Mouse (Mus musculus): ENCODE data around the gene Yipf7. TPM values are rescaled to one million over a fixed set of nuclear protein-coding genes. Genes with fewer than 3 reads are reported as not detected.

Yipf7 gene
- polyA plus RNA-seq (2015; fragmentation: Nextera tagmentation; extraction: Ambion mirVana), result not detected in 2 replicates

GRCm38 (mm10) chr5:69542489-69542888 is at the start of gene Yipf7:
Gene Yipf7 (minus strand): TSS chr5:69542648.
- no peak for ATAC-seq
- Histone ChIP-seq H3K27ac (ENCODE audit: low read length) (no peak within 1 kb of the TSS), H3K4me1 (ENCODE audit: control insufficient read depth, insufficient read depth, low read length) (no peaks in the 10 kb centered on the region), H3K9me3 (replicated peaks; ENCODE audit: control insufficient read depth, low read length, poor library complexity, severe bottlenecking) (no peaks in the 10 kb centered on the region), H3K27me3 (ENCODE audit: control insufficient read depth, insufficient read depth, low read depth, low read length) (no peaks in the 10 kb centered on the region), H3K9ac (ENCODE audit: low read depth, low read length) (no peak within 1 kb of the TSS), H3K36me3 (ENCODE audit: control insufficient read depth, insufficient read depth, low read length) (no peaks in the 10 kb centered on the region), H3K4me2 (ENCODE audit: low read length) (no peak within 1 kb of the TSS), H3K4me3 (ENCODE audit: low read depth, low read length) (no peak within 1 kb of the TSS)
- WGBS, result 81% methylated on average over 4 of the region's 4 CpGs

DNA sequence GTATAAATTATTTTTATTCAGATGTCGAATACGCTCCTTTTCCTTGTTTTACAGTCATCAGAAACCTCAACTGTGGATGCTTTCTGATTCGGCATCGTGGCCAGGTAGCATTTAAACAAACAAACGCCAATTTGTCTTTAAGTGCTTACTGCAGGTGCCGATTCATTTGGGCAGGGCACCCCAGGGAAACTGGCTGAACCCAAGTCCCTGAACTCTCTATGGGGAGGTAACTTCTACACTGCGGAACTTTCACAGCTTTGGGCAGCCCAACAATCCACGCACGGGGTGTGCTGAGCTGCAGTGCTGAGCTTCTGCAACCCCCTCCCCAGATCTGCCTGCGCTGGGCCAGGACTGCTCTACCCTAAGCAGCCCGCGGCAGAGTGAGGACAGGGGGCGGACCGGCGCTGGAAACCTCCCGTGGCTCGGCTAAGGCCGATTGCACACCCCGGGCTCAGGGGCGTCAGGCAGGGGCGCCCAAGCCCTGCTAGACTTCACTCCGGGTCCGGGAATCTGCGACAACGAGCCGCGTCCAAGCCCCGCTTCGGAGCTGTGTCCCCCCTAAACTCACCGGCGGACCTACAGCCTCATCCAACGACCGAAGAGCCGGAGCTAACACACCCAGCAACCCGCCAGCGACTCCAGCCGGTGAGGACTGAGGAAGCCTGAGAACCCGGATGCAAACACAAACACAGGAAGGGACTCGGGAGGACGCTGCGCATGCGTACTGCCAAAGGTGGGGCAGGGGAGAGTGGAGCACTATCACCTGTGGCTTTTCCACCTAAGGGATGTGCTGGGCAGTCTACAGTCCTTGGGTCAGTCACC is 49.4 kb upstream of the Yipf7 start, which contains the start of gene Gnpda2:
Gene Gnpda2 (minus strand): TSS at position 701 of the 822 bp plus-strand sequence.
- Histone ChIP-seq H3K36me3 (ENCODE audit: control insufficient read depth, insufficient read depth, low read length) (0 out of 2 replicates have a peak, but pooled peaks cover 2% of the 10 kb centered on the region), H3K4me1 (ENCODE audit: control insufficient read depth, insufficient read depth, low read length) (peaks cover 10% of the 10 kb centered on the region), H3K4me3 (ENCODE audit: low read depth, low read length) (peak within 1 kb of the TSS; percentile 73), H3K4me2 (ENCODE audit: low read length) (peak within 1 kb of the TSS; percentile 87), H3K27me3 (ENCODE audit: control insufficient read depth, insufficient read depth, low read depth, low read length) (no peaks in the 10 kb centered on the region), H3K9me3 (replicated peaks; ENCODE audit: control insufficient read depth, low read length, poor library complexity, severe bottlenecking) (no peaks in the 10 kb centered on the region), H3K27ac (ENCODE audit: low read length) (peak within 1 kb of the TSS; percentile 89), H3K9ac (ENCODE audit: low read depth, low read length) (peak within 1 kb of the TSS; percentile 86)
- peak; percentile 97 for ATAC-seq
- 3% methylated on average over 42 of the region's 42 CpGs for WGBS

DNA sequence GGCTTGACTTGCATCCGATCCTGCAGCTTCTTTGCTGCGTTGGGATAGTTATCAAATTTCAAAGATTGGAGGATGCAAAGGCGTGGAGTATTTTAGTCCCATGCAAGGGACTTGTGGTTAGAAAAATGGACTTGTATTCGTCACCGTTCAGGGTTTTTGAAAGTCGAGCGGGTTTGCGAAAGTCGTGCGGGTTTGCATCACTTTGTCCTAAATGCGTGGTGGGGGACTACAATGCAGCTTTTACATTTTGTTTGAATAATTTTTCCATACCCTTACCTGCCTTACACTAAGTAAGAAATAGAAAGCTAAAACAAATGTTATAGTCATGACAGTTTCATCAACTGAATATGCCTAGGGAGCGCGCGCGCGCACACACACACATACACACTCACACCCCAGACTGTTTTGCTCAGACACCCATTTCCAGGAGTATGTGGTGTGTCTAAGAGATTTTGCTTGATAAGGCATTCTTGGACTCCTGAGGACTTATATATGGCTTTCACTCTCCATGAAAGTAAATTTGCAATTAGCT is 15.0 kb upstream of the Yipf7 start:
- Histone ChIP-seq H3K9ac (ENCODE audit: low read depth, low read length) (peak overlapping the region; percentile 98), H3K27ac (ENCODE audit: low read length) (peak overlapping the region; percentile 96), H3K9me3 (replicated peaks; ENCODE audit: control insufficient read depth, low read length, poor library complexity, severe bottlenecking) (no peaks in the 10 kb centered on the region), H3K4me3 (ENCODE audit: low read depth, low read length) (peak overlapping the region; percentile 95), H3K4me2 (ENCODE audit: low read length) (peak overlapping the region; percentile 82), H3K27me3 (ENCODE audit: control insufficient read depth, insufficient read depth, low read depth, low read length) (no peaks in the 10 kb centered on the region), H3K36me3 (ENCODE audit: control insufficient read depth, insufficient read depth, low read length) (no peaks in the 10 kb centered on the region; the same call in 1 of the 2 replicates), H3K4me1 (ENCODE audit: control insufficient read depth, insufficient read depth, low read length) (peaks cover 10% of the 10 kb centered on the region)
- peak; percentile 32 for ATAC-seq
- 11% methylated on average over 16 of the region's 16 CpGs for WGBS

- no peaks in the 10 kb centered on the region; the same call in 1 of the 2 replicates for H3K36me3 ChIP-seq (ENCODE audit: control insufficient read depth, insufficient read depth, low read length)
- H3K27ac ChIP-seq (ENCODE audit: low read length), result peak within 1 kb of the TSS; percentile 96
- ATAC-seq, result peak; percentile 95
- H3K9ac ChIP-seq (ENCODE audit: low read depth, low read length), result peak within 1 kb of the TSS; percentile 98
- H3K4me1 ChIP-seq (ENCODE audit: control insufficient read depth, insufficient read depth, low read length), result peaks cover 10% of the 10 kb centered on the region
- H3K27me3 ChIP-seq (ENCODE audit: control insufficient read depth, insufficient read depth, low read depth, low read length), result no peaks in the 10 kb centered on the region
- peak within 1 kb of the TSS; percentile 95 for H3K4me3 ChIP-seq (ENCODE audit: low read depth, low read length)
- under 1% methylated on average over 67 of the region's 72 CpGs for WGBS
- H3K4me2 ChIP-seq (ENCODE audit: low read length), result peak within 1 kb of the TSS; percentile 82
- H3K9me3 ChIP-seq (replicated peaks; ENCODE audit: control insufficient read depth, low read length, poor library complexity, severe bottlenecking), result no peaks in the 10 kb centered on the region
Observed at GRCm38 (mm10) chr5:69556628-69557403, 14.4 kb upstream of the Yipf7 start, which contains the start of gene Guf1. Gene Guf1 (plus strand): TSS chr5:69556923.

- H3K9ac ChIP-seq (ENCODE audit: low read depth, low read length), result no peak overlapping the region
- no peaks in the 10 kb centered on the region for H3K4me1 ChIP-seq (ENCODE audit: control insufficient read depth, insufficient read depth, low read length)
- no peaks in the 10 kb centered on the region for H3K27me3 ChIP-seq (ENCODE audit: control insufficient read depth, insufficient read depth, low read depth, low read length)
- no peak overlapping the region for H3K4me3 ChIP-seq (ENCODE audit: low read depth, low read length)
- no peaks in the 10 kb centered on the region for H3K36me3 ChIP-seq (ENCODE audit: control insufficient read depth, insufficient read depth, low read length)
- no peaks in the 10 kb centered on the region for H3K9me3 ChIP-seq (replicated peaks; ENCODE audit: control insufficient read depth, low read length, poor library complexity, severe bottlenecking)
- no peak overlapping the region for H3K4me2 ChIP-seq (ENCODE audit: low read length)
- WGBS, result 88% methylated on average over 1 of the region's 1 CpGs
- no peak for ATAC-seq
- H3K27ac ChIP-seq (ENCODE audit: low read length), result no peak overlapping the region
Observed at GRCm38 (mm10) chr5:69541680-69542079, 768 bp downstream of the Yipf7 start.

GRCm38 (mm10) chr5:69523944-69524343 is 18.5 kb downstream of the Yipf7 start:
- ATAC-seq, result no peak
- no peak overlapping the region for H3K4me3 ChIP-seq (ENCODE audit: low read depth, low read length)
- no peaks in the 10 kb centered on the region for H3K27me3 ChIP-seq (ENCODE audit: control insufficient read depth, insufficient read depth, low read depth, low read length)
- no peaks in the 10 kb centered on the region for H3K36me3 ChIP-seq (ENCODE audit: control insufficient read depth, insufficient read depth, low read length)
- no peaks in the 10 kb centered on the region for H3K4me1 ChIP-seq (ENCODE audit: control insufficient read depth, insufficient read depth, low read length)
- no peaks in the 10 kb centered on the region for H3K9me3 ChIP-seq (replicated peaks; ENCODE audit: control insufficient read depth, low read length, poor library complexity, severe bottlenecking)
- H3K4me2 ChIP-seq (ENCODE audit: low read length), result no peak overlapping the region
- H3K9ac ChIP-seq (ENCODE audit: low read depth, low read length), result no peak overlapping the region
- no peak overlapping the region for H3K27ac ChIP-seq (ENCODE audit: low read length)

GRCm38 (mm10) chr5:69522064-69522463 is 20.4 kb downstream of the Yipf7 start:
- Histone ChIP-seq H3K27ac (ENCODE audit: low read length) (no peak overlapping the region), H3K9me3 (replicated peaks; ENCODE audit: control insufficient read depth, low read length, poor library complexity, severe bottlenecking) (no peaks in the 10 kb centered on the region), H3K4me2 (ENCODE audit: low read length) (no peak overlapping the region), H3K36me3 (ENCODE audit: control insufficient read depth, insufficient read depth, low read length) (no peaks in the 10 kb centered on the region), H3K27me3 (ENCODE audit: control insufficient read depth, insufficient read depth, low read depth, low read length) (no peaks in the 10 kb centered on the region), H3K9ac (ENCODE audit: low read depth, low read length) (no peak overlapping the region), H3K4me3 (ENCODE audit: low read depth, low read length) (no peak overlapping the region), H3K4me1 (ENCODE audit: control insufficient read depth, insufficient read depth, low read length) (no peaks in the 10 kb centered on the region)
- WGBS, result 74% methylated on average over 5 of the region's 5 CpGs
- ATAC-seq, result no peak

GRCm38 (mm10) chr5:69520661-69521278 is 21.7 kb downstream of the Yipf7 start:
- Histone ChIP-seq H3K4me3 (ENCODE audit: low read depth, low read length) (no peak overlapping the region), H3K36me3 (ENCODE audit: control insufficient read depth, insufficient read depth, low read length) (no peaks in the 10 kb centered on the region), H3K27ac (ENCODE audit: low read length) (no peak overlapping the region), H3K27me3 (ENCODE audit: control insufficient read depth, insufficient read depth, low read depth, low read length) (no peaks in the 10 kb centered on the region), H3K4me2 (ENCODE audit: low read length) (no peak overlapping the region), H3K9ac (ENCODE audit: low read depth, low read length) (no peak overlapping the region), H3K9me3 (replicated peaks; ENCODE audit: control insufficient read depth, low read length, poor library complexity, severe bottlenecking) (no peaks in the 10 kb centered on the region), H3K4me1 (ENCODE audit: control insufficient read depth, insufficient read depth, low read length) (no peaks in the 10 kb centered on the region)
- peak; percentile 42; the same call in 1 of the 2 replicates for ATAC-seq
- 36% methylated on average over 7 of the region's 7 CpGs for WGBS
